Mouse (Mus musculus) monocyte, adult 5-6 weeks (primary cell): ENCODE data around the gene Flna. TPM values are rescaled to one million over a fixed set of nuclear protein-coding genes. Genes with fewer than 3 reads are reported as not detected.
"Not testable (repeated sequence)": the region's sequence is repeated elsewhere in the genome, so short reads cannot be mapped to it uniquely, and the experiment has no call there.

ENCODE experiments used
- ATAC-seq: fragments of 153-309, 156-312 bp; replicated peaks from 2 replicates; pipeline ENCODE4 v1.8.0; 2017; ENCODE audit warnings: mild to moderate bottlenecking; ENCODE audit not compliant: low TSS enrichment, insufficient number of reproducible peaks, severe bottlenecking, poor library complexity, low FRiP score
- total RNA-seq: library from RNA; stranded (forward); fragments of 200-1000, 200-491, 200-594 nt; gene quantifications from 3 replicates; pipeline ENCODE4 v1.2.3, GENCODE M21; 2017

The Flna gene
- total RNA-seq, 1 experiment from 2014 or later = 2,149 TPM

GRCm38 (mm10) chrX:74254153-74254887, 4.7 kb upstream of the Flna start, which contains the start of gene Emd:
Gene Emd (plus strand): TSS chrX:74254687.
- peak; percentile 88 for ATAC-seq

GRCm38 (mm10) chrX:74248651-74249050, 969 bp downstream of the Flna start:
- no peak for ATAC-seq

GRCm38 (mm10) chrX:74246693-74247092, 2.9 kb downstream of the Flna start:
- no peak for ATAC-seq

- peak; percentile 41 for ATAC-seq
Measured at GRCm38 (mm10) chrX:74246213-74246681, 3.4 kb downstream of the Flna start.

- no peak for ATAC-seq
Measured at GRCm38 (mm10) chrX:74245687-74246086, 3.9 kb downstream of the Flna start.

- no peak for ATAC-seq
Measured at GRCm38 (mm10) chrX:74245107-74245506, 4.5 kb downstream of the Flna start.

- no peak for ATAC-seq
Measured at GRCm38 (mm10) chrX:74244614-74245083, 5.0 kb downstream of the Flna start.

- ATAC-seq = peak; percentile 56
Measured at GRCm38 (mm10) chrX:74243807-74244206, 5.8 kb downstream of the Flna start.

GRCm38 (mm10) chrX:74243396-74243795, 6.2 kb downstream of the Flna start:
- ATAC-seq = peak; percentile 26; the same call in 1 of the 2 replicates

- ATAC-seq = no peak
Measured at GRCm38 (mm10) chrX:74240332-74240731, 9.3 kb downstream of the Flna start.

GRCm38 (mm10) chrX:74233196-74233595, 16.4 kb downstream of the Flna start:
- no peak for ATAC-seq

GRCm38 (mm10) chrX:74230038-74230437, 19.6 kb downstream of the Flna start:
- ATAC-seq = no peak

GRCm38 (mm10) chrX:74220099-74220498, 29.5 kb downstream of the Flna start:
- not testable (repeated sequence) for ATAC-seq

- no peak for ATAC-seq
Measured at GRCm38 (mm10) chrX:74219449-74219848, 30.2 kb downstream of the Flna start.

GRCm38 (mm10) chrX:74218496-74218895, 31.1 kb downstream of the Flna start:
- ATAC-seq = no peak

GRCm38 (mm10) chrX:74203556-74203955, 46.1 kb downstream of the Flna start:
- no peak for ATAC-seq

- ATAC-seq = no peak
Measured at GRCm38 (mm10) chrX:74176959-74177358, 72.7 kb downstream of the Flna start, which contains the start of gene Tktl1. Gene Tktl1 (plus strand): TSS chrX:74177259.
